ENCODE assay signal across 32 mouse cellular contexts in genomic region chr8:57974093-57974492, GRCm38 (mm10).
DNase-seq lines count a peak whose midpoint lies in the region; ATAC-seq lines count a peak whose summit lies in the region.
"Had no signal": no experiment of that assay in that cellular context is flagged by ENCODE, and none has a peak within 500 bp of the region (broad histone marks: within the 10 kb centered on the region; RNA-seq: fewer than 3 reads in every experiment).

No protein-coding gene starts in this region.

- no peaks in the 10 kb centered on the region for H3K9me3 ChIP-seq in hindbrain, embryonic 11.5 days (ENCODE audit: control insufficient read depth, low read length)
- H3K9me3 ChIP-seq in hindbrain, embryonic 10.5 days = no peaks in the 10 kb centered on the region
- no peaks in the 10 kb centered on the region for H3K9me3 ChIP-seq in neural tube, embryonic 12.5 days
- H3K9me3 ChIP-seq in hindbrain, embryonic 13.5 days = no peaks in the 10 kb centered on the region
- H3K9me3 ChIP-seq in neural tube, embryonic 14.5 days (ENCODE audit: control insufficient read depth, low read length) = no peaks in the 10 kb centered on the region
- H3K9me3 ChIP-seq: embryonic facial prominence, embryonic 10.5 days; embryonic facial prominence, embryonic 15.5 days; heart, embryonic 10.5 days; heart, embryonic 15.5 days; kidney, embryonic 15.5 days; limb, embryonic 15.5 days; midbrain, embryonic 10.5 days had no signal

- no peaks in the 10 kb centered on the region for H3K4me1 ChIP-seq in hindbrain, embryonic 11.5 days (replicated peaks; ENCODE audit: control insufficient read depth, insufficient read depth, low read length)
- H3K4me1 ChIP-seq in hindbrain, embryonic 10.5 days (replicated peaks) = no peaks in the 10 kb centered on the region
- no peaks in the 10 kb centered on the region for H3K4me1 ChIP-seq in neural tube, embryonic 12.5 days
- H3K4me1 ChIP-seq in hindbrain, embryonic 13.5 days (replicated peaks) = peaks cover 10% of the 10 kb centered on the region
- 0 out of 2 replicates have a peak, but pooled peaks cover 3% of the 10 kb centered on the region for H3K4me1 ChIP-seq in neural tube, embryonic 14.5 days (ENCODE audit: control insufficient read depth, insufficient read depth, low read length)
- H3K4me1 ChIP-seq: embryonic facial prominence, embryonic 15.5 days; heart, embryonic 10.5 days; heart, embryonic 15.5 days; kidney, embryonic 15.5 days; limb, embryonic 15.5 days; midbrain, embryonic 10.5 days had no signal

- ATAC-seq in hindbrain, embryonic 11.5 days (ENCODE audit: low FRiP score) = 0 out of 2 replicates have a peak, but pooled peaks have one; percentile 18
- ATAC-seq in neural tube, embryonic 12.5 days (ENCODE audit: low FRiP score, low read depth) = peak; percentile 49; the same call in 1 of the 2 replicates
- ATAC-seq in hindbrain, embryonic 13.5 days (ENCODE audit: low FRiP score) = peak; percentile 57; the same call in 1 of the 2 replicates
- ATAC-seq in neural tube, embryonic 14.5 days (ENCODE audit: low read depth) = peak; percentile 58; the same call in 1 of the 2 replicates
- ATAC-seq: intestine, postnatal 0 days had no signal

- H3K4me2 ChIP-seq in hindbrain, embryonic 11.5 days (replicated peaks; ENCODE audit: low read depth, low read length) = no peak overlapping the region
- no peak overlapping the region for H3K4me2 ChIP-seq in neural tube, embryonic 12.5 days (replicated peaks)
- no peak overlapping the region for H3K4me2 ChIP-seq in hindbrain, embryonic 13.5 days
- no peak overlapping the region for H3K4me2 ChIP-seq in neural tube, embryonic 14.5 days (ENCODE audit: low read depth, low read length)
- H3K4me2 ChIP-seq: embryonic facial prominence, embryonic 15.5 days; heart, embryonic 15.5 days; kidney, embryonic 15.5 days; limb, embryonic 15.5 days had no signal

- WGBS in hindbrain, embryonic 11.5 days = 59% methylated on average over 2 of the region's 2 CpGs
- 73% methylated on average over 2 of the region's 2 CpGs for WGBS in hindbrain, embryonic 10.5 days
- WGBS in neural tube, embryonic 12.5 days = 40% methylated on average over 2 of the region's 2 CpGs
- 44% methylated on average over 2 of the region's 2 CpGs for WGBS in hindbrain, embryonic 13.5 days
- 29% methylated on average over 2 of the region's 2 CpGs for WGBS in neural tube, embryonic 14.5 days

- no peaks in the 10 kb centered on the region for H3K27me3 ChIP-seq in hindbrain, embryonic 11.5 days (ENCODE audit: control insufficient read depth, insufficient read depth, low read length)
- no peaks in the 10 kb centered on the region for H3K27me3 ChIP-seq in hindbrain, embryonic 10.5 days (ENCODE audit: insufficient read depth, poor library complexity, severe bottlenecking)
- no peaks in the 10 kb centered on the region for H3K27me3 ChIP-seq in neural tube, embryonic 12.5 days (replicated peaks)
- H3K27me3 ChIP-seq in hindbrain, embryonic 13.5 days = no peaks in the 10 kb centered on the region
- H3K27me3 ChIP-seq in neural tube, embryonic 14.5 days (ENCODE audit: control insufficient read depth, insufficient read depth, low read length) = no peaks in the 10 kb centered on the region
- H3K27me3 ChIP-seq: embryonic facial prominence, embryonic 15.5 days; heart, embryonic 15.5 days; kidney, embryonic 15.5 days; limb, embryonic 15.5 days had no signal

- H3K27ac ChIP-seq in hindbrain, embryonic 11.5 days (ENCODE audit: low read depth, low read length) = no peak overlapping the region
- H3K27ac ChIP-seq in hindbrain, embryonic 10.5 days = no peak overlapping the region
- no peak overlapping the region for H3K27ac ChIP-seq in neural tube, embryonic 12.5 days
- 0 out of 2 replicates have a peak overlapping the region, but pooled peaks have one; percentile 37 for H3K27ac ChIP-seq in hindbrain, embryonic 13.5 days
- no peak overlapping the region for H3K27ac ChIP-seq in neural tube, embryonic 14.5 days (ENCODE audit: low read depth, low read length)
- H3K27ac ChIP-seq: embryonic facial prominence, embryonic 10.5 days; embryonic facial prominence, embryonic 15.5 days; heart, embryonic 10.5 days; heart, embryonic 15.5 days; kidney, embryonic 15.5 days; left cerebral cortex, adult 2 months; limb, embryonic 15.5 days; liver, embryonic 14.5 days; midbrain, embryonic 10.5 days; stomach, postnatal 0 days had no signal

- no peaks in the 10 kb centered on the region for H3K36me3 ChIP-seq in hindbrain, embryonic 11.5 days (ENCODE audit: control insufficient read depth, insufficient read depth, low read length)
- no peaks in the 10 kb centered on the region for H3K36me3 ChIP-seq in hindbrain, embryonic 10.5 days
- no peaks in the 10 kb centered on the region for H3K36me3 ChIP-seq in neural tube, embryonic 12.5 days
- H3K36me3 ChIP-seq in hindbrain, embryonic 13.5 days = no peaks in the 10 kb centered on the region
- H3K36me3 ChIP-seq in neural tube, embryonic 14.5 days (ENCODE audit: control insufficient read depth, insufficient read depth, low read length) = no peaks in the 10 kb centered on the region
- H3K36me3 ChIP-seq: embryonic facial prominence, embryonic 10.5 days; embryonic facial prominence, embryonic 15.5 days; heart, embryonic 10.5 days; heart, embryonic 15.5 days; kidney, embryonic 15.5 days; limb, embryonic 15.5 days; midbrain, embryonic 10.5 days had no signal

- H3K9ac ChIP-seq in hindbrain, embryonic 11.5 days (ENCODE audit: low read depth, low read length) = no peak overlapping the region
- H3K9ac ChIP-seq in neural tube, embryonic 12.5 days = no peak overlapping the region
- H3K9ac ChIP-seq in hindbrain, embryonic 13.5 days = no peak overlapping the region
- no peak overlapping the region for H3K9ac ChIP-seq in neural tube, embryonic 14.5 days (replicated peaks; ENCODE audit: low read depth, low read length)
- H3K9ac ChIP-seq: embryonic facial prominence, embryonic 15.5 days; heart, embryonic 15.5 days; kidney, embryonic 15.5 days; limb, embryonic 15.5 days; liver, embryonic 14.5 days had no signal

- no peak overlapping the region for H3K4me3 ChIP-seq in hindbrain, embryonic 11.5 days (ENCODE audit: low read depth, low read length)
- H3K4me3 ChIP-seq in hindbrain, embryonic 10.5 days = no peak overlapping the region
- H3K4me3 ChIP-seq in neural tube, embryonic 12.5 days = no peak overlapping the region
- no peak overlapping the region for H3K4me3 ChIP-seq in hindbrain, embryonic 13.5 days
- H3K4me3 ChIP-seq in neural tube, embryonic 14.5 days (ENCODE audit: low read depth, low read length) = no peak overlapping the region
- H3K4me3 ChIP-seq: embryonic facial prominence, embryonic 10.5 days; embryonic facial prominence, embryonic 15.5 days; heart, embryonic 10.5 days; heart, embryonic 15.5 days; kidney, embryonic 15.5 days; left cerebral cortex, adult 2 months; limb, embryonic 15.5 days; midbrain, embryonic 10.5 days; myocyte had no signal

- no peak for DNase-seq in hindbrain, embryonic 11.5 days (ENCODE audit: low spot score)
- no peak for DNase-seq in hindbrain, embryonic 10.5 days (ENCODE audit: low spot score)
- no peak for DNase-seq in neural tube, embryonic 10.5 days (ENCODE audit: extremely low spot score, low spot score)
- DNase-seq in lung, postnatal 4 days = no peak
- DNase-seq: adrenal gland, postnatal 25 days; B cell, adult 2 months; cerebellum, adult 2 months; cerebellum, postnatal 25 days; gastrocnemius, postnatal 25 days; heart, adult 11 months; kidney, postnatal 25 days; lung, adult 2 months; lung, postnatal 10 days; right cerebral cortex, adult 18-20 months; spleen, adult 18-20 months; thymus, adult 18-20 months; thymus, postnatal 25 days had no signal
